Mouse (Mus musculus): ENCODE measurements around the gene Tigd3. TPM values are rescaled to one million over a fixed set of nuclear protein-coding genes. Genes with fewer than 3 reads are reported as not detected.
A peak's percentile ranks its signal among the peaks of the same experiment; 100 is the strongest.

Gene Tigd3
- polyA plus RNA-seq, 1 experiment from 2014 or later: 2.4 TPM

- H3K4me2 ChIP-seq: peak overlapping the region; percentile 85; the same call in 1 of the 2 replicates
- H3K27me3 ChIP-seq (replicated peaks): no peaks in the 10 kb centered on the region
- no peak for ATAC-seq (ENCODE audit: insufficient read depth, low FRiP score, low read depth)
- no peak overlapping the region for H3K9ac ChIP-seq
- no peaks in the 10 kb centered on the region for H3K9me3 ChIP-seq
- 0 out of 2 replicates have a peak overlapping the region, but pooled peaks have one; percentile 84 for H3K4me3 ChIP-seq (replicated peaks)
- H3K4me1 ChIP-seq: peaks cover 42% of the 10 kb centered on the region
- 0 out of 2 replicates have a peak, but pooled peaks cover 5% of the 10 kb centered on the region for H3K36me3 ChIP-seq
- no peak overlapping the region for H3K27ac ChIP-seq
- WGBS: 80% methylated on average over 19 of the region's 19 CpGs
Observed at GRCm38 (mm10) chr19:5872931-5873556, 20.9 kb downstream of the Tigd3 start.

- Histone ChIP-seq H3K36me3 (0 out of 2 replicates have a peak, but pooled peaks cover 5% of the 10 kb centered on the region), H3K4me1 (peaks cover 37% of the 10 kb centered on the region), H3K4me3 (replicated peaks) (no peak overlapping the region), H3K4me2 (no peak overlapping the region; the same call in 1 of the 2 replicates), H3K27me3 (replicated peaks) (no peaks in the 10 kb centered on the region), H3K9ac (no peak overlapping the region), H3K9me3 (no peaks in the 10 kb centered on the region), H3K27ac (no peak overlapping the region)
- ATAC-seq (ENCODE audit: insufficient read depth, low FRiP score, low read depth): no peak
- 73% methylated on average over 4 of the region's 4 CpGs for WGBS
Observed at GRCm38 (mm10) chr19:5872528-5872927, 21.4 kb downstream of the Tigd3 start.

GRCm38 (mm10) chr19:5871683-5872082, 22.3 kb downstream of the Tigd3 start:
- WGBS: 40% methylated on average over 6 of the region's 6 CpGs
- Histone ChIP-seq H3K4me1 (peaks cover 35% of the 10 kb centered on the region), H3K4me2 (peak overlapping the region; percentile 29; the same call in 1 of the 2 replicates), H3K9ac (no peak overlapping the region), H3K4me3 (replicated peaks) (no peak overlapping the region), H3K27me3 (replicated peaks) (no peaks in the 10 kb centered on the region), H3K27ac (peak overlapping the region; percentile 63), H3K9me3 (no peaks in the 10 kb centered on the region), H3K36me3 (0 out of 2 replicates have a peak, but pooled peaks cover 5% of the 10 kb centered on the region)
- ATAC-seq (ENCODE audit: insufficient read depth, low FRiP score, low read depth): no peak

- Histone ChIP-seq H3K9ac (no peak overlapping the region), H3K4me3 (replicated peaks) (no peak overlapping the region), H3K4me1 (peaks cover 35% of the 10 kb centered on the region), H3K27me3 (replicated peaks) (no peaks in the 10 kb centered on the region), H3K36me3 (0 out of 2 replicates have a peak, but pooled peaks cover 7% of the 10 kb centered on the region), H3K4me2 (peak overlapping the region; percentile 29), H3K9me3 (no peaks in the 10 kb centered on the region), H3K27ac (peak overlapping the region; percentile 63)
- WGBS: 23% methylated on average over 5 of the region's 7 CpGs
- peak; percentile 19; the same call in 1 of the 2 replicates for ATAC-seq (ENCODE audit: insufficient read depth, low FRiP score, low read depth)
Observed at GRCm38 (mm10) chr19:5871273-5871672, 22.7 kb downstream of the Tigd3 start.

GRCm38 (mm10) chr19:5868096-5868495, 25.9 kb downstream of the Tigd3 start:
- Histone ChIP-seq H3K4me1 (peaks cover 21% of the 10 kb centered on the region), H3K27ac (no peak overlapping the region), H3K27me3 (replicated peaks) (no peaks in the 10 kb centered on the region), H3K9ac (no peak overlapping the region), H3K4me2 (no peak overlapping the region), H3K9me3 (no peaks in the 10 kb centered on the region), H3K4me3 (replicated peaks) (no peak overlapping the region), H3K36me3 (peaks cover 19% of the 10 kb centered on the region)
- 74% methylated on average over 6 of the region's 6 CpGs for WGBS
- no peak for ATAC-seq (ENCODE audit: insufficient read depth, low FRiP score, low read depth)

- no peak overlapping the region for H3K27ac ChIP-seq
- no peaks in the 10 kb centered on the region for H3K4me1 ChIP-seq
- H3K4me3 ChIP-seq (replicated peaks): no peak overlapping the region
- ATAC-seq (ENCODE audit: insufficient read depth, low FRiP score, low read depth): no peak
- H3K4me2 ChIP-seq: no peak overlapping the region
- no peaks in the 10 kb centered on the region for H3K9me3 ChIP-seq
- no peaks in the 10 kb centered on the region for H3K27me3 ChIP-seq (replicated peaks)
- peaks cover 41% of the 10 kb centered on the region for H3K36me3 ChIP-seq
- WGBS: 93% methylated on average over 20 of the region's 20 CpGs
- H3K9ac ChIP-seq: no peak overlapping the region
Observed at GRCm38 (mm10) chr19:5864710-5865398, 29.1 kb downstream of the Tigd3 start.

- no peaks in the 10 kb centered on the region for H3K9me3 ChIP-seq
- 96% methylated on average over 5 of the region's 5 CpGs for WGBS
- H3K27ac ChIP-seq: no peak overlapping the region
- peaks cover 36% of the 10 kb centered on the region for H3K36me3 ChIP-seq
- no peak overlapping the region for H3K4me2 ChIP-seq
- no peak for ATAC-seq (ENCODE audit: insufficient read depth, low FRiP score, low read depth)
- no peak overlapping the region for H3K4me3 ChIP-seq (replicated peaks)
- H3K4me1 ChIP-seq: no peaks in the 10 kb centered on the region
- no peak overlapping the region for H3K9ac ChIP-seq
- H3K27me3 ChIP-seq (replicated peaks): no peaks in the 10 kb centered on the region
Observed at GRCm38 (mm10) chr19:5863776-5864175, 30.2 kb downstream of the Tigd3 start.

- 96% methylated on average over 14 of the region's 14 CpGs for WGBS
- Histone ChIP-seq H3K27ac (no peak overlapping the region), H3K4me1 (no peaks in the 10 kb centered on the region), H3K4me2 (no peak overlapping the region), H3K9me3 (no peaks in the 10 kb centered on the region), H3K4me3 (replicated peaks) (no peak overlapping the region), H3K36me3 (peaks cover 35% of the 10 kb centered on the region), H3K27me3 (replicated peaks) (no peaks in the 10 kb centered on the region), H3K9ac (no peak overlapping the region)
- ATAC-seq (ENCODE audit: insufficient read depth, low FRiP score, low read depth): no peak
Observed at GRCm38 (mm10) chr19:5862335-5863085, 31.4 kb downstream of the Tigd3 start.

GRCm38 (mm10) chr19:5856604-5857003, 37.3 kb downstream of the Tigd3 start:
- peaks cover 3% of the 10 kb centered on the region for H3K4me1 ChIP-seq
- no peak for ATAC-seq (ENCODE audit: insufficient read depth, low FRiP score, low read depth)
- WGBS: 82% methylated on average over 9 of the region's 9 CpGs
- H3K4me3 ChIP-seq (replicated peaks): no peak overlapping the region
- no peak overlapping the region for H3K27ac ChIP-seq
- H3K9ac ChIP-seq: no peak overlapping the region
- H3K4me2 ChIP-seq: no peak overlapping the region
- H3K36me3 ChIP-seq: peaks cover 17% of the 10 kb centered on the region
- H3K9me3 ChIP-seq: no peaks in the 10 kb centered on the region
- no peaks in the 10 kb centered on the region for H3K27me3 ChIP-seq (replicated peaks)

GRCm38 (mm10) chr19:5852035-5852722, 41.8 kb downstream of the Tigd3 start:
- no peak for ATAC-seq (ENCODE audit: insufficient read depth, low FRiP score, low read depth)
- Histone ChIP-seq H3K27ac (peak overlapping the region; percentile 61), H3K4me1 (peaks cover 37% of the 10 kb centered on the region), H3K27me3 (replicated peaks) (no peaks in the 10 kb centered on the region), H3K9ac (no peak overlapping the region), H3K4me3 (replicated peaks) (no peak overlapping the region), H3K9me3 (no peaks in the 10 kb centered on the region), H3K36me3 (peaks cover 9% of the 10 kb centered on the region; the same call in 1 of the 2 replicates), H3K4me2 (no peak overlapping the region)
- WGBS: 75% methylated on average over 12 of the region's 12 CpGs

GRCm38 (mm10) chr19:5851481-5851971, 42.4 kb downstream of the Tigd3 start:
- peak overlapping the region; percentile 61 for H3K27ac ChIP-seq
- peaks cover 42% of the 10 kb centered on the region for H3K4me1 ChIP-seq
- peaks cover 2% of the 10 kb centered on the region; the same call in 1 of the 2 replicates for H3K36me3 ChIP-seq
- WGBS: 62% methylated on average over 5 of the region's 5 CpGs
- H3K27me3 ChIP-seq (replicated peaks): no peaks in the 10 kb centered on the region
- H3K4me3 ChIP-seq (replicated peaks): no peak overlapping the region
- no peak overlapping the region for H3K9ac ChIP-seq
- no peak for ATAC-seq (ENCODE audit: insufficient read depth, low FRiP score, low read depth)
- H3K9me3 ChIP-seq: no peaks in the 10 kb centered on the region
- H3K4me2 ChIP-seq: no peak overlapping the region; the same call in 1 of the 2 replicates

Measured in stomach, embryonic 15.5 days (tissue).